Mouse (Mus musculus): ENCODE results near the gene Sel1l3. TPM values are rescaled to one million over a fixed set of nuclear protein-coding genes. Genes with fewer than 3 reads are reported as not detected.

Sel1l3 gene
- polyA plus RNA-seq, 1 experiment from 2014 or later: 1.5 TPM

GRCm38 (mm10) chr5:53139566-53139965 is 74.2 kb downstream of the Sel1l3 start:
- ATAC-seq (ENCODE audit: insufficient number of reproducible peaks, low FRiP score, low TSS enrichment, low read depth) (no peak), DNase-seq (ENCODE audit: low spot score) (no peak)
- Histone ChIP-seq H3K27ac (replicated peaks; ENCODE audit: low read depth, low read length) (no peak overlapping the region), H3K4me3 (ENCODE audit: low read depth, low read length) (no peak overlapping the region), H3K4me2 (ENCODE audit: low read depth, severe bottlenecking) (no peak overlapping the region), H3K36me3 (ENCODE audit: control insufficient read depth, insufficient read depth, low read length) (no peaks in the 10 kb centered on the region), H3K4me1 (ENCODE audit: control insufficient read depth, insufficient read depth, low read length) (no peaks in the 10 kb centered on the region), H3K27me3 (ENCODE audit: control insufficient read depth, insufficient read depth, low read length) (no peaks in the 10 kb centered on the region), H3K9ac (ENCODE audit: low read length) (no peak overlapping the region), H3K9me3 (ENCODE audit: control insufficient read depth, low read length) (no peaks in the 10 kb centered on the region)
- WGBS: 48% methylated on average over 11 of the region's 11 CpGs

GRCm38 (mm10) chr5:53139140-53139539 is 74.6 kb downstream of the Sel1l3 start:
- Histone ChIP-seq H3K4me1 (ENCODE audit: control insufficient read depth, insufficient read depth, low read length) (no peaks in the 10 kb centered on the region), H3K9ac (ENCODE audit: low read length) (no peak overlapping the region), H3K36me3 (ENCODE audit: control insufficient read depth, insufficient read depth, low read length) (no peaks in the 10 kb centered on the region), H3K27ac (replicated peaks; ENCODE audit: low read depth, low read length) (no peak overlapping the region), H3K4me2 (ENCODE audit: low read depth, severe bottlenecking) (no peak overlapping the region), H3K4me3 (ENCODE audit: low read depth, low read length) (no peak overlapping the region), H3K27me3 (ENCODE audit: control insufficient read depth, insufficient read depth, low read length) (no peaks in the 10 kb centered on the region), H3K9me3 (ENCODE audit: control insufficient read depth, low read length) (no peaks in the 10 kb centered on the region)
- 46% methylated on average over 4 of the region's 4 CpGs for WGBS
- ATAC-seq (ENCODE audit: insufficient number of reproducible peaks, low FRiP score, low TSS enrichment, low read depth) (no peak), DNase-seq (ENCODE audit: low spot score) (no peak)

GRCm38 (mm10) chr5:53138025-53138424 is 75.7 kb downstream of the Sel1l3 start:
- WGBS: 86% methylated on average over 8 of the region's 8 CpGs
- DNase-seq (ENCODE audit: low spot score): no peak
- Histone ChIP-seq H3K4me3 (ENCODE audit: low read depth, low read length) (no peak overlapping the region), H3K9ac (ENCODE audit: low read length) (no peak overlapping the region), H3K27ac (replicated peaks; ENCODE audit: low read depth, low read length) (no peak overlapping the region), H3K4me2 (ENCODE audit: low read depth, severe bottlenecking) (no peak overlapping the region), H3K36me3 (ENCODE audit: control insufficient read depth, insufficient read depth, low read length) (no peaks in the 10 kb centered on the region), H3K27me3 (ENCODE audit: control insufficient read depth, insufficient read depth, low read length) (no peaks in the 10 kb centered on the region), H3K9me3 (ENCODE audit: control insufficient read depth, low read length) (no peaks in the 10 kb centered on the region), H3K4me1 (ENCODE audit: control insufficient read depth, insufficient read depth, low read length) (no peaks in the 10 kb centered on the region)
- ATAC-seq (ENCODE audit: insufficient number of reproducible peaks, low FRiP score, low TSS enrichment, low read depth): no peak

- no peak overlapping the region for H3K4me2 ChIP-seq (ENCODE audit: low read depth, severe bottlenecking)
- H3K27ac ChIP-seq (replicated peaks; ENCODE audit: low read depth, low read length): no peak overlapping the region
- H3K4me1 ChIP-seq (ENCODE audit: control insufficient read depth, insufficient read depth, low read length): no peaks in the 10 kb centered on the region
- no peak overlapping the region for H3K9ac ChIP-seq (ENCODE audit: low read length)
- no peaks in the 10 kb centered on the region for H3K27me3 ChIP-seq (ENCODE audit: control insufficient read depth, insufficient read depth, low read length)
- WGBS: 86% methylated on average over 8 of the region's 8 CpGs
- no peak overlapping the region for H3K4me3 ChIP-seq (ENCODE audit: low read depth, low read length)
- no peaks in the 10 kb centered on the region for H3K9me3 ChIP-seq (ENCODE audit: control insufficient read depth, low read length)
- H3K36me3 ChIP-seq (ENCODE audit: control insufficient read depth, insufficient read depth, low read length): no peaks in the 10 kb centered on the region
- no peak for DNase-seq (ENCODE audit: low spot score)
- no peak for ATAC-seq (ENCODE audit: insufficient number of reproducible peaks, low FRiP score, low TSS enrichment, low read depth)
Measured at GRCm38 (mm10) chr5:53135984-53136383, 77.7 kb downstream of the Sel1l3 start.

GRCm38 (mm10) chr5:53134003-53134402 is 79.7 kb downstream of the Sel1l3 start:
- WGBS: 97% methylated on average over 2 of the region's 2 CpGs
- no peak overlapping the region for H3K27ac ChIP-seq (replicated peaks; ENCODE audit: low read depth, low read length)
- no peak for ATAC-seq (ENCODE audit: insufficient number of reproducible peaks, low FRiP score, low TSS enrichment, low read depth)

GRCm38 (mm10) chr5:53124701-53125100 is 89.0 kb downstream of the Sel1l3 start:
- Histone ChIP-seq H3K36me3 (ENCODE audit: control insufficient read depth, insufficient read depth, low read length) (no peaks in the 10 kb centered on the region), H3K4me3 (ENCODE audit: low read depth, low read length) (no peak overlapping the region), H3K9me3 (ENCODE audit: control insufficient read depth, low read length) (no peaks in the 10 kb centered on the region), H3K4me2 (ENCODE audit: low read depth, severe bottlenecking) (no peak overlapping the region), H3K4me1 (ENCODE audit: control insufficient read depth, insufficient read depth, low read length) (no peaks in the 10 kb centered on the region), H3K9ac (ENCODE audit: low read length) (no peak overlapping the region), H3K27ac (replicated peaks; ENCODE audit: low read depth, low read length) (no peak overlapping the region), H3K27me3 (ENCODE audit: control insufficient read depth, insufficient read depth, low read length) (no peaks in the 10 kb centered on the region)
- 46% methylated on average over 4 of the region's 4 CpGs for WGBS
- no peak for ATAC-seq (ENCODE audit: insufficient number of reproducible peaks, low FRiP score, low TSS enrichment, low read depth)
- no peak for DNase-seq (ENCODE audit: low spot score)

More at GRCm38 (mm10) chr5:53134003-53134402, 79.7 kb downstream of the Sel1l3 start:
- DNase-seq (ENCODE audit: low spot score): no peak
- H3K9me3 ChIP-seq (ENCODE audit: control insufficient read depth, low read length): no peaks in the 10 kb centered on the region
- no peaks in the 10 kb centered on the region for H3K36me3 ChIP-seq (ENCODE audit: control insufficient read depth, insufficient read depth, low read length)
- no peak overlapping the region for H3K4me2 ChIP-seq (ENCODE audit: low read depth, severe bottlenecking)
- H3K9ac ChIP-seq (ENCODE audit: low read length): no peak overlapping the region
- no peak overlapping the region for H3K4me3 ChIP-seq (ENCODE audit: low read depth, low read length)
- H3K4me1 ChIP-seq (ENCODE audit: control insufficient read depth, insufficient read depth, low read length): no peaks in the 10 kb centered on the region
- no peaks in the 10 kb centered on the region for H3K27me3 ChIP-seq (ENCODE audit: control insufficient read depth, insufficient read depth, low read length)

GRCm38 (mm10) chr5:53123525-53124286 is 90.0 kb downstream of the Sel1l3 start:
- ATAC-seq (ENCODE audit: insufficient number of reproducible peaks, low FRiP score, low TSS enrichment, low read depth) (no peak), DNase-seq (ENCODE audit: low spot score) (peak; percentile 43)

GRCm38 (mm10) chr5:53119689-53120088 is 94.0 kb downstream of the Sel1l3 start:
- Histone ChIP-seq H3K4me3 (ENCODE audit: low read depth, low read length) (no peak overlapping the region), H3K27ac (replicated peaks; ENCODE audit: low read depth, low read length) (no peak overlapping the region)
- DNase-seq (ENCODE audit: low spot score): no peak

More at GRCm38 (mm10) chr5:53123525-53124286, 90.0 kb downstream of the Sel1l3 start:
- Histone ChIP-seq H3K9me3 (ENCODE audit: control insufficient read depth, low read length) (no peaks in the 10 kb centered on the region), H3K36me3 (ENCODE audit: control insufficient read depth, insufficient read depth, low read length) (no peaks in the 10 kb centered on the region), H3K9ac (ENCODE audit: low read length) (no peak overlapping the region), H3K27me3 (ENCODE audit: control insufficient read depth, insufficient read depth, low read length) (no peaks in the 10 kb centered on the region), H3K27ac (replicated peaks; ENCODE audit: low read depth, low read length) (no peak overlapping the region), H3K4me1 (ENCODE audit: control insufficient read depth, insufficient read depth, low read length) (no peaks in the 10 kb centered on the region), H3K4me2 (ENCODE audit: low read depth, severe bottlenecking) (no peak overlapping the region), H3K4me3 (ENCODE audit: low read depth, low read length) (no peak overlapping the region)
- WGBS: 47% methylated on average over 10 of the region's 10 CpGs

GRCm38 (mm10) chr5:53118212-53118611 is 95.5 kb downstream of the Sel1l3 start:
- H3K36me3 ChIP-seq (ENCODE audit: control insufficient read depth, insufficient read depth, low read length): no peaks in the 10 kb centered on the region
- WGBS: 93% methylated on average over 8 of the region's 8 CpGs
- H3K9me3 ChIP-seq (ENCODE audit: control insufficient read depth, low read length): peaks cover under 1% of the 10 kb centered on the region; the same call in 1 of the 2 replicates
- H3K4me2 ChIP-seq (ENCODE audit: low read depth, severe bottlenecking): no peak overlapping the region
- no peak overlapping the region for H3K4me3 ChIP-seq (ENCODE audit: low read depth, low read length)
- no peak overlapping the region for H3K27ac ChIP-seq (replicated peaks; ENCODE audit: low read depth, low read length)
- H3K9ac ChIP-seq (ENCODE audit: low read length): no peak overlapping the region
- ATAC-seq (ENCODE audit: insufficient number of reproducible peaks, low FRiP score, low TSS enrichment, low read depth): no peak
- no peaks in the 10 kb centered on the region for H3K27me3 ChIP-seq (ENCODE audit: control insufficient read depth, insufficient read depth, low read length)
- H3K4me1 ChIP-seq (ENCODE audit: control insufficient read depth, insufficient read depth, low read length): no peaks in the 10 kb centered on the region
- no peak for DNase-seq (ENCODE audit: low spot score)

More at GRCm38 (mm10) chr5:53119689-53120088, 94.0 kb downstream of the Sel1l3 start:
- Histone ChIP-seq H3K36me3 (ENCODE audit: control insufficient read depth, insufficient read depth, low read length) (no peaks in the 10 kb centered on the region), H3K27me3 (ENCODE audit: control insufficient read depth, insufficient read depth, low read length) (no peaks in the 10 kb centered on the region), H3K4me1 (ENCODE audit: control insufficient read depth, insufficient read depth, low read length) (no peaks in the 10 kb centered on the region), H3K4me2 (ENCODE audit: low read depth, severe bottlenecking) (no peak overlapping the region), H3K9me3 (ENCODE audit: control insufficient read depth, low read length) (no peaks in the 10 kb centered on the region), H3K9ac (ENCODE audit: low read length) (no peak overlapping the region)
- 81% methylated on average over 3 of the region's 3 CpGs for WGBS
- no peak for ATAC-seq (ENCODE audit: insufficient number of reproducible peaks, low FRiP score, low TSS enrichment, low read depth)
